Mouse (Mus musculus): Measurements from ENCODE around the gene Arl16. TPM values are rescaled to one million over a fixed set of nuclear protein-coding genes. Genes with fewer than 3 reads are reported as not detected.

The Arl16 gene
- polyA plus RNA-seq, 1 experiment from 2014 or later: 26.7 TPM

DNA sequence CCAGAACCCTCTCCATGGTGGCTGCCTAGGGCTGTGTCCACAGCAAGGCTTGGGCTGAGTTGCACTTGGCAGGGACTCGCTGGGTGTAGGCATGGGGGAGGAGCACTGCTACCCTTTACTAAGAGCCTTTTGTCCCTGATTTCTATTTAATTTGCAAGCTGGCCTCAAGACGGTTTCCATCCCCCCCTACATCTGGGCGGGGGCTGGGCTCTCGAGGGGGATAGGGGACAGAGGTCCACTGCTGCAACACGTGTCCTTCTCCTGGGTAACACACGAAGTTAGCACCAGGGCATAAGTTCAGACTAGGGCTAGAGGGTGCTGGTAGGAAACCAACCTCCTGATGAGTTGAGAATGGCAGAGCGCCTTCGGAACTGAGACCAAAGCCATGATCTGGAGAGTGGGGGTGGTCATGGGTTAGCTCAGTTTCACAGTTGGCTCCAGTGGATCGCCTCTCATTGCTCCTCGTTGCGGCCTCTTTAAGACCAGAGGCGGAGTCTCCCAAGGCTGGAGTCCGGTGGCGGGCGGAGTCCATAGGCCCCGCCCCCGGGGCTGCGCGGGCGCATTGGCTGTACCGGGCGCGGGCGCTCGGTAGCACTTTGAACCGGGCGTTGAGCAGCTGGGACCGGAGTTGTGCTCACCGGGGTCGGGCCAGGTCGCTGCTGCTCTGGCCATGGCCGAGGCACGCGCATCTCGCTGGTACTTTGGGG lies 24.1 kb upstream of the Arl16 start, which contains the start of gene Slc25a10:
Gene Slc25a10, plus strand, starts transcription at position 524 of the 707 bp plus-strand sequence.
- H3K27me3 ChIP-seq: no peaks in the 10 kb centered on the region
- peak within 1 kb of the TSS; percentile 85 for H3K27ac ChIP-seq
- peak within 1 kb of the TSS; percentile 89 for H3K9ac ChIP-seq
- peak within 1 kb of the TSS; percentile 97 for H3K4me2 ChIP-seq
- H3K36me3 ChIP-seq: peaks cover 48% of the 10 kb centered on the region
- under 1% methylated on average over 35 of the region's 35 CpGs for WGBS
- H3K9me3 ChIP-seq (replicated peaks): no peaks in the 10 kb centered on the region
- peak within 1 kb of the TSS; percentile 78 for H3K4me3 ChIP-seq
- H3K4me1 ChIP-seq (replicated peaks): peaks cover 37% of the 10 kb centered on the region
- ATAC-seq (replicated peaks; ENCODE audit: insufficient number of reproducible peaks, insufficient read depth, low FRiP score, low read depth): peak; percentile 84

DNA sequence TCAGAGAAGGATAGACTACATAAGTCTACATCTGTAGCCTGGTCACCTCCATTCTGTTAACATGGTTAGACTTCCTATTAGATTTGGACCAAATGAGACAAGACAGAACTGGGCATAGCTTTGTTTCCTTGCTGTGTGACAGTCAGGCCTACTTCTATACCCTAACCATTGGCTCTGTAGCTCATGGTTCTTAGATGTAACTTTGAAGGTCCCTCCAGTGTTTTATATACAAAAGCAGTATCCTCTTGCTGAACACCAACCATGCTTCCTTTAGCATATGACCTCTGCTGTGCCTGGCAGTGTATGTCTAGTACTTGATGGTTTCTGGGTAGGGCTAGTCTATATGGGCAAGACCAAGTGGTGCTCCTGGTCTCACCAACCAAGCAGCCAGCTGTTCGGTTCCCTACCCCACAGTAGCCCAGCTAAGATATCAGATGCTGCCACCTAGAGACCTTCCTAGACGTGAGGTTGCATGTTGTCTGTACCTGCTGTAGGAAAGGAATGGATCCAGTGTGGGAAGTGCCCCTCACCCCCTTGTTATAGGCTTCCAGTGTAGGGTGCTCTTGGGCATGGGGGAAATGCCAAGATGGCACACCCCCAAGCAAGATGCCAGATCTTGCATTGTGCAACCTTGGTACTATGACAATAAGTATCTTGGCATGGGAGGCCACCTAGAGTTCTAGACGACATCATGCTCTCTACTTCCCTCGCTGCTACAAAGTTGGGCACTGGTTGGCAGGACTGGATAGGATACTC lies 23.1 kb upstream of the Arl16 start:
- H3K27ac ChIP-seq: no peak overlapping the region; the same call in 1 of the 2 replicates
- H3K4me2 ChIP-seq: peak overlapping the region; percentile 97
- no peak for ATAC-seq (replicated peaks; ENCODE audit: insufficient number of reproducible peaks, insufficient read depth, low FRiP score, low read depth)
- H3K9me3 ChIP-seq (replicated peaks): no peaks in the 10 kb centered on the region
- H3K9ac ChIP-seq: no peak overlapping the region
- 32% methylated on average over 4 of the region's 4 CpGs for WGBS
- H3K27me3 ChIP-seq: no peaks in the 10 kb centered on the region
- peaks cover 43% of the 10 kb centered on the region for H3K4me1 ChIP-seq (replicated peaks)
- peaks cover 49% of the 10 kb centered on the region for H3K36me3 ChIP-seq
- H3K4me3 ChIP-seq: no peak overlapping the region

DNA sequence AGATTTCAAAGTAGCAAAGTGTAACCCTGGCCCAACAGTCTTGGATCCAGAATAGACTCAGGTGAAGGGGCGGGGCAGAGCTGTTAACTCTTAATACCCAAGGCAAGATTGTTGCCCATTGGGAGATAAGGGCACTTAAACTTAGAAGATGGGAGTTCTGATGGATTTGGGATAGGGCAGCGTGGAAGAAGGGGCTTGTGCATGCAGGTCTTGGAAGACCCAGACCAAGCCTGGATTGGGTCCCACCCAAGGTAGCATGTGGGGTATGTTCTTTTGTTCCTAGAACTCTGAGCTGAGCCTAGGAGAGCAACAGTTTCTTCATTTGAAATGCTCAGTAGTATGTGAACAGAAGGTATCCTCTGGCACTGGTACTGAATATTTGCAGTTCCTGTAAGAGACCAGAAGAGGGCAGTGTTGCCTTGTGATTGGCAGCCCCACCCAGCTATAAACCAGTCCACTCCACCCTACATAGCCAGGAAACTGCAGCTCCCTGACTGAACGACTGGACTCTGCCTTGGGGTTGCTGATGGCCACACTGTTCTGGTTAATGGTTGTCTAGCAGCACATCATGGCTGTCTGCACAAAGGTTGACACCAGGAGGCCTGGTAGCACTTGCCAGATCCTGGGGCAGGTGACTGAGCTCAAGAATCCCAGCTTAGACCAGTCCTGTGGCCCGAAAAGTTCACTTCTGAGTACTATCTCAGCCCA lies 21.8 kb upstream of the Arl16 start:
- WGBS: 57% methylated on average over 4 of the region's 4 CpGs
- H3K27ac ChIP-seq: 0 out of 2 replicates have a peak overlapping the region, but pooled peaks have one; percentile 14
- 0 out of 2 replicates have a peak, but pooled peaks have one; percentile 10 for ATAC-seq (replicated peaks; ENCODE audit: insufficient number of reproducible peaks, insufficient read depth, low FRiP score, low read depth)

DNA sequence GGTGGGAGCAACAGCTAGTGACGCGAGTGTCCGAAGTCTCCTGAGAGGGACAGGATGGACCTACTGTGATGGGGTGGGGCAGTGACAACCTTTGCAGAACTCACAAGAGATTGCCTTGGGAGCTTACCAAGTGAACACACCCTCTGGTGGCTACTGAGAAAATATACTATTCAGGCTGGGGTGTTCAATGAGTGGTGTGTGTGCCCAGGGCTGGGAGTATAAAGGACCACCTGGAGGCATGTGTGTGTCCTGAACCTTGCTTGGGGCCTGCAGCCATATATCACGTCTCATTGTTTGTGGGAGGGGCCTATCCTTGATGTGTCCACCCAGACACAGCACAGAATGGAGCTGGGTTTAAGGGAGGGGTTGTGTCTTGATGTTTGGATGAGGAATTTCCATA lies 21.1 kb upstream of the Arl16 start:
- WGBS: 78% methylated on average over 4 of the region's 4 CpGs
- Histone ChIP-seq H3K36me3 (peaks cover 37% of the 10 kb centered on the region), H3K4me1 (replicated peaks) (peaks cover 53% of the 10 kb centered on the region)

More for the DNA sequence above, 21.8 kb upstream of the Arl16 start:
- peaks cover 37% of the 10 kb centered on the region for H3K36me3 ChIP-seq
- H3K4me2 ChIP-seq: no peak overlapping the region
- H3K4me3 ChIP-seq: no peak overlapping the region
- H3K27me3 ChIP-seq: no peaks in the 10 kb centered on the region
- no peak overlapping the region for H3K9ac ChIP-seq
- peaks cover 48% of the 10 kb centered on the region for H3K4me1 ChIP-seq (replicated peaks)
- H3K9me3 ChIP-seq (replicated peaks): no peaks in the 10 kb centered on the region

DNA sequence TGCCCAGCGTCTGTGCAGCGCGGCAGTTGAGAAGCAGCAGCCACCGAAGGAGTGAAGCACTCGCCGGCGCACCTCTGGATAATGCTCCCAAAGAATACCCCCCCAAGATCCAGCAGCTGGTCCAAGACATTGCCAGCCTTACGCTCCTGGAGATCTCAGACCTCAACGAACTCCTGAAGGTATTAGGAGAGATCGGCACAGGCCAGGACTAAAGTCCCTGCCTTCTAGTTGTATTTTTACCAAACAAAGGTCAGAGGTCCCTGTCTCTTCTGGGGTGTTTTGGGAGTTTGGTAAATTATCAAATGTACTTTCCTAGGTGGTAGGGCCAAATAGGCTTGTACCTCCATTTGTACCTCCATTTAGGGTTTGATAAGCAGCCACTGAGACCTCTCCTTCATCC lies 17.8 kb upstream of the Arl16 start:
- Histone ChIP-seq H3K27me3 (no peaks in the 10 kb centered on the region), H3K4me1 (replicated peaks) (peaks cover 31% of the 10 kb centered on the region), H3K4me2 (peak overlapping the region; percentile 73), H3K9ac (peak overlapping the region; percentile 94), H3K4me3 (peak overlapping the region; percentile 78), H3K36me3 (peaks cover 62% of the 10 kb centered on the region), H3K9me3 (replicated peaks) (no peaks in the 10 kb centered on the region), H3K27ac (peak overlapping the region; percentile 89)
- 4% methylated on average over 10 of the region's 10 CpGs for WGBS
- no peak for ATAC-seq (replicated peaks; ENCODE audit: insufficient number of reproducible peaks, insufficient read depth, low FRiP score, low read depth)

More for the DNA sequence above, 21.1 kb upstream of the Arl16 start:
- H3K4me3 ChIP-seq: no peak overlapping the region
- ATAC-seq (replicated peaks; ENCODE audit: insufficient number of reproducible peaks, insufficient read depth, low FRiP score, low read depth): no peak
- H3K9me3 ChIP-seq (replicated peaks): no peaks in the 10 kb centered on the region
- no peak overlapping the region for H3K9ac ChIP-seq
- H3K4me2 ChIP-seq: no peak overlapping the region
- no peak overlapping the region for H3K27ac ChIP-seq
- no peaks in the 10 kb centered on the region for H3K27me3 ChIP-seq

DNA sequence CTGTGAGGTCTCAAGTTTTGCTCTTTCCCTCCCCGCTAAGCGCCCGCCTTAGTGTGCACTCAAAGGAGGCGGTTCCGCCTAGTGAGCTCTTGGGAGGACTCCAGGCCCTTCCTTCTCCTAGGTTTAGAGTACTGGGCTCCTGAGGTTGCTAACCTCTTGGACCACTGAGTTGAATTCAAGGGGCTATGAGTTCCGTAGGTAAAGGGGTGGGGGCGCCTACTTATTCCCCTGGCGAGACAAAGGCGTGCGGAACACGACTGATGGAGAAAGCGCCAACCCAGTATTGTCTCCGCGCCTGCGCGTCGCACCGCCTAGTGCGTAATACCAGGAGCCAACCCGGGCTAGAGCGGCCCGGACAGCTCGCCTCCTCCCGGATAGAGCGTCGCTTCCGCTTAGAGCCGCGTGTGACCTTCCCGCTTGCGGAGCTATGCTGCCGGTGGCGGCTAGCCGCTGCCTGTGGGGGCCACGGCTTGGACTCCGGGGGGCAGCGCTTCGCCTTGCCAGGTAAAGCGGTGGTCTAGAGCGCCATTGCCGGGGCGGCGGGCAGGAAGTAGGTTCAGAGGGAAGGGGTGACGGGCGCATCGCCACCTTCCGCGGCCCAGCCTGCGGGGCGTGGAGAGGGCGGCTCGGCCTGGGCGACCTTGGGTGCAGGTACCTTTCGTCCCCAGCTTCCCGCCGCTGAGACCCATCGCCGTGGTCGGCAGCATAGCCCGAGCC lies 17.0 kb upstream of the Arl16 start, which contains the start of gene Mrpl12:
Gene Mrpl12, plus strand, starts transcription at position 349 of the 717 bp plus-strand sequence.
- peaks cover 68% of the 10 kb centered on the region for H3K36me3 ChIP-seq
- WGBS: under 1% methylated on average over 60 of the region's 60 CpGs

DNA sequence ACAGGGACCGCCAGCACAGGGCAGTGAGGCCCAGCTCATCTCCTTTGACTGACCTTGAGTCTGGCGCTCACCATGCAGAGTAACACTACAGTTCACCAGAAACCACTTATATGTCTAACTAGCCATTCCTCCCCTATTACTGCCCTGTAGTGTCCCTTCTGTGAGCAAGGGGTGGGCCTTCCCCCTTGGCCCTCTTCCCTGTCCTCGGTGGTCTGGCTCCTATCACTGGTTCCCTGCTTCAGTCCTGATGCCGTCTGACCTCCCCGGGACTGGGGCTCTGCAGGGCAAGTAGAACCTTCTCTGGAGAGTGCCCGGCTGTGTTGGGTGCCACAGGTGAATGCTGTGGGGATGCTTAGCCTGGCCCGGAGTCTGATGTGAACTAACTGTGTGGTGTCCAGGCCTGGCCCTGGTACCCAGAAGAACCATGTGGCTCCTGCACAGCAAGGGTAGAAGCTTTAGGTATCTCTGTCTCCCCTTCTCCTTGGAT lies 16.1 kb upstream of the Arl16 start:
- Histone ChIP-seq H3K36me3 (peaks cover 71% of the 10 kb centered on the region), H3K4me1 (replicated peaks) (peaks cover 19% of the 10 kb centered on the region), H3K27ac (peak overlapping the region; percentile 89), H3K4me2 (peak overlapping the region; percentile 73; the same call in 1 of the 2 replicates), H3K4me3 (peak overlapping the region; percentile 78; the same call in 1 of the 2 replicates), H3K9ac (peak overlapping the region; percentile 94), H3K9me3 (replicated peaks) (no peaks in the 10 kb centered on the region), H3K27me3 (no peaks in the 10 kb centered on the region)
- 77% methylated on average over 7 of the region's 7 CpGs for WGBS
- ATAC-seq (replicated peaks; ENCODE audit: insufficient number of reproducible peaks, insufficient read depth, low FRiP score, low read depth): no peak

More for the DNA sequence above, 17.0 kb upstream of the Arl16 start, which contains the start of gene Mrpl12:
- peak; percentile 92 for ATAC-seq (replicated peaks; ENCODE audit: insufficient number of reproducible peaks, insufficient read depth, low FRiP score, low read depth)
- Histone ChIP-seq H3K27ac (peak within 1 kb of the TSS; percentile 89), H3K4me3 (peak within 1 kb of the TSS; percentile 78), H3K27me3 (no peaks in the 10 kb centered on the region), H3K9me3 (replicated peaks) (no peaks in the 10 kb centered on the region), H3K9ac (peak within 1 kb of the TSS; percentile 94), H3K4me1 (replicated peaks) (peaks cover 25% of the 10 kb centered on the region), H3K4me2 (peak within 1 kb of the TSS; percentile 73)

DNA sequence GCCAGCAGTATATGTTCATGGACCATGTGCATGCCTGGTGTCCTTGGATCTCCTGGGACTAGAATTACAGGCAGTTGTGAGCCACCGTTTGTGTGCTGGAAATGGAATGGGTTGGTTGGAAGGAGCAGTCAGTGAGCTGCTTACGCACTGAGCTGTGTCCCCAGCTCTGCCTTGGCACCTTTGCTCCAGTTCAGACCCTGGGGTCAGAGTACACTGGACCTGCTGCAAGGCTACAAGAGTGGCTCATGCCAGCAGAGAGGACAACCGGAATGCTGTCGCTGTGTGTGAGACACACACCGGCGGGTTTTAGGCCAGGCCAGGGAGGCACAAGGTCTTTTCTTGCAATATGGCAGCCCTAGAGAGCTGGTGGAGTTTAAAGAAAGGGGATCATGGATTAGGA lies 4.6 kb upstream of the Arl16 start:
- H3K9ac ChIP-seq: no peak overlapping the region
- no peak overlapping the region for H3K4me3 ChIP-seq
- H3K4me1 ChIP-seq (replicated peaks): peaks cover 11% of the 10 kb centered on the region
- 96% methylated on average over 6 of the region's 6 CpGs for WGBS
- H3K4me2 ChIP-seq: no peak overlapping the region
- H3K27ac ChIP-seq: no peak overlapping the region
- H3K9me3 ChIP-seq (replicated peaks): no peaks in the 10 kb centered on the region
- no peaks in the 10 kb centered on the region for H3K27me3 ChIP-seq
- peaks cover 73% of the 10 kb centered on the region for H3K36me3 ChIP-seq
- ATAC-seq (replicated peaks; ENCODE audit: insufficient number of reproducible peaks, insufficient read depth, low FRiP score, low read depth): no peak

DNA sequence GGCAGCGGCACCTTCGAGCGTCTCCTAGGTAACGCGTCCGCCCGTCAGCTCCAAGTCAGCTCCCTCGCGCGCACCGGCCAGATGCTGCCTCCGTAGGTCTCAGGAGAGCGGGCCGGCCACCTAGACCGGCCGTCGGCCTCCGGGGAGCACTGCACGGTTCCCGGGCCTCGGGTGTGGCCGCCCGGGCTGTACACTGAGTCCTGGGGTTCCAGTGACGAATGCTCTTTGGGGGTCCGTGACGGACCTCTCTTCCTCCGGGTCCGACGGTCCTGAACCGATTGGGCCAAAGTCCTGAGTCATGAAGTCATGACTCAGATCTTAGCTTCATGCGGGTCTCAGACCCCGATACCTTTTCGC lies 307 bp upstream of the Arl16 start:
- Histone ChIP-seq H3K9ac (peak overlapping the region; percentile 91), H3K27ac (peak overlapping the region; percentile 30; the same call in 1 of the 2 replicates), H3K4me3 (peak overlapping the region; percentile 92), H3K27me3 (no peaks in the 10 kb centered on the region), H3K9me3 (replicated peaks) (no peaks in the 10 kb centered on the region), H3K36me3 (peaks cover 51% of the 10 kb centered on the region), H3K4me1 (replicated peaks) (peaks cover 27% of the 10 kb centered on the region), H3K4me2 (peak overlapping the region; percentile 79)
- under 1% methylated on average over 33 of the region's 33 CpGs for WGBS
- peak; percentile 26 for ATAC-seq (replicated peaks; ENCODE audit: insufficient number of reproducible peaks, insufficient read depth, low FRiP score, low read depth)

DNA sequence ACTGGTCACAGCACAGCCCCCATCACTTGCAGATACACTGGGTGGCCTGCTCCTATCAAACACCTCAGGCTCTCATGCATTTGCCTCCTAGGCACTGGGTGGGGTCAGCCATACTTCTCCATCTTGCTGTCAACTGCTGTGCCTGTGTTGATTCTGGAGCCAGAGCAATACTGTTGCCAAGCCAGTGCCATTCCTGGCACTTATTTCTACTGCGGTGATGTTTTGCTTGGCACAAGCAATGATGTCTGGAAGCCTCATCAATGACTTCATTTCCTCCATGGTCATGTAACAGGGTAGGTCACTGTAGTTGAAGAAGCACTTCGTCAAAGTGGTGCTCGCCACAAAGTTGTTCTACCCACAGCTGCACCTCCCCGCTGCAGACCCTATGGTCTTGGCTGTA lies 1.9 kb downstream of the Arl16 start:
- ATAC-seq (replicated peaks; ENCODE audit: insufficient number of reproducible peaks, insufficient read depth, low FRiP score, low read depth): no peak
- Histone ChIP-seq H3K27ac (no peak overlapping the region), H3K4me2 (peak overlapping the region; percentile 86; the same call in 1 of the 2 replicates), H3K4me3 (peak overlapping the region; percentile 92; the same call in 1 of the 2 replicates), H3K36me3 (peaks cover 47% of the 10 kb centered on the region), H3K9ac (no peak overlapping the region), H3K9me3 (replicated peaks) (no peaks in the 10 kb centered on the region), H3K4me1 (replicated peaks) (peaks cover 27% of the 10 kb centered on the region), H3K27me3 (no peaks in the 10 kb centered on the region)
- 75% methylated on average over 4 of the region's 4 CpGs for WGBS

All from heart, embryonic 15.5 days (tissue).